Mouse (Mus musculus) 3T3-L1 (cell line): ENCODE data around the gene Zbtb2.
A peak's percentile ranks its signal among the peaks of the same experiment; 100 is the strongest.
"Not testable (repeated sequence)": the region's sequence is repeated elsewhere in the genome, so short reads cannot be mapped to it uniquely, and the experiment has no call there.

Experiments used
- DNase-seq: peaks from one replicate; pipeline ENCODE4 v3.0.0-alpha.2; 2015; ENCODE audit warnings: low read depth, low spot score

The Zbtb2 gene

DNA sequence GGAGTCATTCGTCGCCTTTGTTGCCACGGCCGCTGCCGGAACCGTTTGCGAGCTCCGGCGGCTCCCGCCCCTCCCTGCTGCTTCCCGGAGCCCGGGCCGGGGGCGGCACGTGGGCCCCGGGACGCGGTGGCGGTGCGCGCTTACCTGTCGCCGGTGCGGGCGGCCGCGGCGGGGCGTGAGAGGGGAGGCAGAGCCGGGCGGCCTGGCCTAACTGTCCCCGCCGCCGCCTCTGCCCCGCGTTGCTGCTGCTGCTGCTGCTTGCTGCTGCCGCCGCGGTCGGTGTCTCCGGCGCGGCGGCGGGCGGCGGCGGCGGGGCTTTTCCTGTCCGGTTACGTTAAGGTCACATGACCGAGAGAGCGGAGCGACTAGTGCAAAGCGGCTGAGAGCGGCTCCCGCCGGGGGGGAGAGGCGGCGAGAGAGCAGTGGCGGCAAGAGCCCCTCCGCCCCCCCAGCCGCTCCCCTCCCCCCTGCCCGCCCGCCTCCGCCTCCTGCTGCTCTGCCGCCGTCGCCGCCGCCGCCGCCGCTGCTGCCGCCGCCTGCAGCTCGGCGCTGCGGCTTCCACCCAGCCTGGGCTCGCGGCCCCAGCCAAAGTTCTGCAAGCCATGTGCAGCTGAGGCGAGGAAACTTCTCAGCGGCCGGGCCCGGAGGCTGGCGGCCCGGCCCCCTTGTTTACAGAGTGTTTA lies at the start of gene Zbtb2:
TSS of gene Zbtb2 (minus strand) at position 408 of the 683 bp plus-strand sequence.
- peak; percentile 48 for DNase-seq

GRCm38 (mm10) chr10:4435416-4435815 lies 47.5 kb upstream of the Zbtb2 start:
- no peak for DNase-seq

- not testable (repeated sequence) for DNase-seq
Measured at GRCm38 (mm10) chr10:4433871-4434270, 46.0 kb upstream of the Zbtb2 start.

DNA sequence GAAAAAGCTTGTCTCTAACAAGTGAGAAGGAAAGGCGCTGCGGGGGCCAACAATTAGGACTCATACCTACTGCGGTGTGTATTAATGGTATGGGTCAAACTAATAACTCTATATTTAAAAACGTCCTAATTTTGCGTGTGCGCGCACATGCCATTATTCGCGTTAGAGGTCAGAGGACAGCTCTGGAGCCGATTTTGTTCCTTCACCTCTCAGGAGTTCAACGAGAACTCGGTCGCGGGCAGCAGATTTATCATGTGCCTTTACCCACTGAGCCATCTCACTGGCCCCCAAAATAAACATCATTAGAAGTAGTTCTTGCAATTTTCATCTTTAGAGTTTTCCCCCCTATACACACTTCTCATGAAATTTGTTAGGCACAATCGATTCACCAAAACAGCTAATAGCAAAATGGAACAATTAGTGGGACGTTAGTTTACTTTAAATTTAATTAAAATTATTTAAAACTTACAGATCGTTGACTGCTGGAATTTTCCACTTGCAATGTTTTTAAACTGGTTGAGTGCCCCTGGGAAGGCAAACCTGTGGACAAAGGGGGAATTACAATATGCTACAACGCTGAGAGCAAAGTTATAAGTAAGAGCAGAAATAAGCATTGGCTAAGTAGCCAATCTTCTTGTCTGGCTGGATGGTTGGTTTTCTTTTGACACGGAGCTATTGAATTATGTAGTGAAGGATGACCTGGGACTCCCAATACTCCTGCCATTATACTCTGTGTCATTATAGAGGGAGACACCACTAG lies 45.3 kb upstream of the Zbtb2 start:
- peak; percentile 76 for DNase-seq

DNA sequence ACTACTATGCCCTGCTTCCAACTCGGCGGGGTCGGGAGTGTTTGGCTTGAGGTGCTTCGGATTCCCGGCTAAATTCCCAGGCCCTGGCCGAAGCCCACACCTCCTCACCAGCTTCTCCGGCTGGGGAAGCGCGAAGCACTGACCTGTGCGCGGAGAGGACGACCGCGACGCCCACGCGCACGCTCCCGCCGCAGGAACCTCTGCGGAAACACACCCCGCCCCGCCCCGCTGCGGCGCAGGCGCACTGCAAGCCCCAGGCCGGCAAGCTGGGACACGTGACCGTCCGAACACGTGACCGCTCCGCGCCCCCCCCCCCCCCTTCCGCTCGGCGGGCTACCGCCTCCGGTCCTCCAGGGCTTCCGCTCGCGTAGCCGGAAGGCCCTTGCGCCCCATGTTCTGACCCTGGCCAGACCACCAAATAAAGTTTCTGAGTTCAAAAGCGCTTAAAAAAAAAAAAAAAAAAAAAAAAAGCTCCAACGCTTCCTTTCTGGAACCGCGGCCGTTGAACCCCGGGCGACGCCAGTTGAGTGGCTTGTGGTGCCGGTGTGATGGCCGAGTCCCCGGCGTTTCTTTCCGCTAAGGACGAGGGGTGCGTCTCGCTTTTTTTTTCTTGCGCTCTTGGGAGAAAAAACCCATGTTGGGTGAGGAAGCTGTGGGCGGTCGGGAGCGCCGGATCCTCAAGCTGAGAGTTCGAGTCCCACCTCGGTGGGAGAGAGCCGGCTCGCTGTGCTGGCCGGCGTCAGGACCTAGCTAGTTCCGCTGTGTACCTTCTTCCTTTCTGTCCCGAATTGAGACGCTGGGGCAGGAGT lies 44.4 kb upstream of the Zbtb2 start, which contains the start of the genes Rmnd1 and Armt1:
TSS of gene Rmnd1 (minus strand) at position 266 of the 809 bp plus-strand sequence.
TSS of gene Armt1 (plus strand) at position 345 of the 809 bp plus-strand sequence.
- DNase-seq, result peak; percentile 93

GRCm38 (mm10) chr10:4431746-4432122 lies 43.8 kb upstream of the Zbtb2 start:
- DNase-seq, result peak; percentile 11

GRCm38 (mm10) chr10:4430826-4431225 lies 42.9 kb upstream of the Zbtb2 start:
- DNase-seq, result peak; percentile 38

- no peak for DNase-seq
Measured at GRCm38 (mm10) chr10:4430399-4430798, 42.5 kb upstream of the Zbtb2 start.

DNA sequence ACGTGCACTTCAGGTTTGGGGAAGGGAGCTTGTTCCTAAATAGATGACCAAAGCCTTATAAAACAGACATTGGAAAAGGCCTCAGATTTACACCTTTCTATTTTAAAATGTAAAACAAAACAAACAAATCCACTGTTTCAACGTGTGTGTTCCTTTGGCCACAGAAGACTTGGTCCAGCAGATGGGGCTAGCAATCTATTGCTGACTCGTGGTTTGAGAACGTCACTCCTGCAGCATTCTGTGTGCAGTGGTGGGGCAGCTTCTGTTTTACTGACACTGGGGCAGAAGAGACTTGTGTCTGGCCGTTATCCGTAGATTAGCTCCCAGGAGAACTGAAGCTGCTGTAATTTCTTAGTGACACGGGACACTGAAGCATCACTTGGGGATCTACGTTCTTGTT lies 37.3 kb upstream of the Zbtb2 start:
- peak; percentile 49 for DNase-seq

- DNase-seq, result peak; percentile 71
Measured at GRCm38 (mm10) chr10:4407191-4407590, 19.3 kb upstream of the Zbtb2 start.

DNA sequence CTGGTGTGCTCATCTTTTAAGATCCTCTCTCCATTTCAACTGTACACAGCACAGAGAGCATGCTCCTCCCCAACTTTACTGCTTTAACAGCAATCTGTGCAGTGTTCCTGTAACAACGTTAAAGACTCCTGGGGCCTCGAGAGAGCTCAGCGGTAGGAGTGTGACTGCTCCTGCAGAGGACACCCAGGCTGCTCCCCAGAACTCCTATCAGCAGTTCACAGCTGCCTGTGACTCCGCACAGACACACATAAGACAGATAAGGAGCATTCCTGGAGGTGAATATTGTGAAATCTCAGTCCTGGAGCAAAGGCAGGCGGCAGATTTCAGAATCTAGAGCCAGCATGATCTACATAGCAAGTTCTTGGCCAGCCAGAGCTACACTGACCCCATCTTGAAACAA lies 17.6 kb upstream of the Zbtb2 start:
- no peak for DNase-seq

- peak; percentile 83 for DNase-seq
Measured at GRCm38 (mm10) chr10:4404895-4405491, 17.1 kb upstream of the Zbtb2 start.

GRCm38 (mm10) chr10:4398058-4398457 lies 10.2 kb upstream of the Zbtb2 start:
- DNase-seq, result no peak

- peak; percentile 51 for DNase-seq
Measured at GRCm38 (mm10) chr10:4395321-4395720, 7.4 kb upstream of the Zbtb2 start.

- peak; percentile 60 for DNase-seq
Measured at GRCm38 (mm10) chr10:4391851-4392250, 3.9 kb upstream of the Zbtb2 start.

DNA sequence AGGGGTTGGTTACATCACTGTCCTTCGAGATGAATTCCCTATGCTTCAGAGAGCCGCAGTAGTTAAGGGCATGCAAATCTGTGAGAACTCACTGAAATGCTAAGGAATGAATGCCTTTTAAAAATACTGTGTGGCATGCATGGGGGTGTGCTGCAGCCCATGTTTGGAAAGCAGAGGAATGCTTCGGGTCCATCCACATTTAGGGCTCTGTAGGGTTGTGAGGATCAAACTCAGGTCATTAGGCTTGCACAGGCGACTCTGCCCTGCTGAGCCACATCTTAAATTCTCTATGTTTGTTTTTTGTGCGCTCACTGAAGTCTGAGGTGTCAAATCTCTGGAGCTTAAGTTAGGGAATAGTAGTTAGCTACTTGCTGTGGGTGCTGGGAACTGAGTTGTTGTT lies 3.2 kb upstream of the Zbtb2 start:
- DNase-seq, result no peak

DNA sequence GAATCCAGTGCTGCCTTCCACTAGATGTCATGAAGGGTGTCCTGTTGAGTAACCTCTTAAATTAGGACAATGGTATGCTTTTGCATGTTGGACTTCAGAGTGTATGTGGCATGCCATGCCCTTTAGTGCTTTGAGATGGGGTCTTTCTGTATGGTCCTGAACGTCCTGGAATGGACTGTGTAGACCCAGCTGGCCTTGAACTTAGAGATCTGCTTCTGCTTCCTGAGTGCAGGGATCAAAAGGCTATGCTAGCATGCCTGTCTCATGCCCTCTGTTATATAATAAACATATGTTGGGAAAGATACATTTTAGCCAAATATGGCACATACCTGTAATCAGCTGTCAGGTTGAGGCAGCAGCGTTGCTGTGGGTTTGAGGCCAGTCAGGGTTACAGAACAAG lies 2.6 kb upstream of the Zbtb2 start:
- DNase-seq, result no peak

- DNase-seq, result peak; percentile 28
Measured at GRCm38 (mm10) chr10:4389461-4390112, 1.7 kb upstream of the Zbtb2 start.

DNA sequence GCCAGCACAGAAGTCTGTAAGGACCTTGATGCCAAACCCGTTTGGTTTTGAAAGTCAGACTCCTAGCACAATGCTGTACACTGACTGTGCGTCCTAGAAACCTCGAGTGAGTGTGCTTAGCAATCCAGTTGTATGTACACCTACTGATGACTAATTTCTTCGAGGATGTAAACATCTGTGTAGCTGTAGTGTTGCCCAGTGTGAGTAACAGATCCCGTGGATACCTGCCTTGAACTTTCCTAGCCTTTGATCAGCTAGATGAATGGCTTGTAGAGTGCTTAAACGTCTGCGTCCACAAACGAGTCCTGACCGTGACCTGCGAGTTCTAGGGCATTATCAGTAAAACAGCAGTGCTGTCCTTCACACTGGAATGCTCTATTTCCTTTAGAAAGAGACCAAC lies 1.1 kb upstream of the Zbtb2 start:
- peak; percentile 58 for DNase-seq

GRCm38 (mm10) chr10:4388384-4388745 lies 457 bp upstream of the Zbtb2 start:
- DNase-seq, result peak; percentile 51
